Mouse (Mus musculus) cerebellum, adult 2 months (tissue): ENCODE data around the gene Wscd2. TPM values are rescaled to one million over a fixed set of nuclear protein-coding genes. Genes with fewer than 3 reads are reported as not detected.
A peak's percentile ranks its signal among the peaks of the same experiment; 100 is the strongest.

Experiments
- DNase-seq, 2 experiments: peaks; one replicate each; pipeline ENCODE4 v3.0.0; 2021
- H3K27ac ChIP-seq: fragments of 200-500 bp; 2 replicates; pipeline ENCODE4 v1.5.1; 2012; ENCODE audit warnings: low read length, control low read depth, inconsistent platforms; ENCODE audit not compliant: insufficient read depth
- H3K27me3 ChIP-seq: fragments of 200-500 bp; 2 replicates; pipeline ENCODE4 v1.6.1; 2012; ENCODE audit warnings: inconsistent platforms, mild to moderate bottlenecking, low read length, moderate library complexity; ENCODE audit not compliant: control insufficient read depth, insufficient read depth
- H3K4me1 ChIP-seq: fragments of 200-500 bp; 2 replicates; pipeline ENCODE4 v1.6.1; 2011; ENCODE audit warnings: low read length; ENCODE audit not compliant: control insufficient read depth, insufficient read depth
- H3K4me3 ChIP-seq: fragments of 200-500 bp; replicated peaks from 2 replicates; pipeline ENCODE3; 2011; ENCODE audit warnings: mild to moderate bottlenecking, low read depth, low read length, control low read depth; ENCODE audit not compliant: insufficient read depth
- CTCF ChIP-seq: fragments of 200-500 bp; IDR thresholded peaks from 2 replicates; pipeline ENCODE4 v1.5.1; 2011; ENCODE audit warnings: low read depth, mild to moderate bottlenecking, control low read depth, low read length, moderate library complexity, borderline replicate concordance; ENCODE audit not compliant: insufficient read depth
- POLR2A ChIP-seq: fragments of 200-500 bp; IDR thresholded peaks from 2 replicates; pipeline ENCODE4 v1.6.1; 2011; ENCODE audit warnings: low read length, control low read depth, borderline replicate concordance; ENCODE audit not compliant: insufficient read depth
- WGBS: fragments of 180-500 bp; shearing (Covaris S2); methylation state at CpG from one replicate; pipeline ENCODE4 v1.1.7; 2018; 5-methylcytosine and 5-hydroxymethylcytosine counted together
- polyA plus RNA-seq: library from polyadenylated mRNA; depleted of rRNA; stranded (reverse); fragments of >200 nt; gene quantifications from 2 replicates; pipeline ENCODE4 v1.2.3, GENCODE M21; 2012

Gene Wscd2
- polyA plus RNA-seq, 1 experiment: 113 TPM

- peaks cover 74% of the 10 kb centered on the region for H3K4me1 ChIP-seq
- H3K4me3 ChIP-seq: no peak overlapping the region
- peak overlapping the region; percentile 44 for H3K27ac ChIP-seq
- 19% methylated on average over 6 of the region's 6 CpGs for WGBS
- no peaks in the 10 kb centered on the region for H3K27me3 ChIP-seq
- TF ChIP-seq POLR2A: no peak
- no peak for TF ChIP-seq CTCF
- peak; percentile 72 to 80 for DNase-seq
Measured at GRCm38 (mm10) chr5:113514062-113514461, 23.9 kb downstream of the Wscd2 start.

- Histone ChIP-seq H3K4me1 (peaks cover 70% of the 10 kb centered on the region), H3K27me3 (no peaks in the 10 kb centered on the region), H3K4me3 (peak overlapping the region; percentile 11), H3K27ac (0 out of 2 replicates have a peak overlapping the region, but pooled peaks have one; percentile 6)
- DNase-seq: peak in 1 of 2 experiments; percentile 66
- TF ChIP-seq POLR2A: no peak
- TF ChIP-seq CTCF: 0 out of 2 replicates have a peak, but pooled peaks have one; percentile 13
- 15% methylated on average over 14 of the region's 14 CpGs for WGBS
Measured at GRCm38 (mm10) chr5:113516119-113516872, 26.2 kb downstream of the Wscd2 start.

- H3K4me1 ChIP-seq: peaks cover 69% of the 10 kb centered on the region
- H3K27me3 ChIP-seq: no peaks in the 10 kb centered on the region
- TF ChIP-seq POLR2A (no peak), CTCF (no peak)
- no peak for DNase-seq
- WGBS: 4% methylated on average over 14 of the region's 14 CpGs
- H3K4me3 ChIP-seq: peak overlapping the region; percentile 11
- H3K27ac ChIP-seq: no peak overlapping the region
Measured at GRCm38 (mm10) chr5:113516873-113517336, 26.8 kb downstream of the Wscd2 start.

GRCm38 (mm10) chr5:113517387-113517786 lies 27.3 kb downstream of the Wscd2 start:
- Histone ChIP-seq H3K27me3 (no peaks in the 10 kb centered on the region), H3K27ac (no peak overlapping the region), H3K4me1 (peaks cover 65% of the 10 kb centered on the region), H3K4me3 (no peak overlapping the region)
- DNase-seq: no peak
- no peak for TF ChIP-seq POLR2A
- no peak for TF ChIP-seq CTCF
- 40% methylated on average over 4 of the region's 4 CpGs for WGBS

- no peaks in the 10 kb centered on the region for H3K27me3 ChIP-seq
- DNase-seq: peak in 1 of 2 experiments; percentile 73
- 19% methylated on average over 6 of the region's 6 CpGs for WGBS
- H3K27ac ChIP-seq: 0 out of 2 replicates have a peak overlapping the region, but pooled peaks have one; percentile 46
- no peak overlapping the region for H3K4me3 ChIP-seq
- H3K4me1 ChIP-seq: peaks cover 44% of the 10 kb centered on the region
- TF ChIP-seq POLR2A: no peak
- TF ChIP-seq CTCF: no peak
Measured at GRCm38 (mm10) chr5:113521037-113521436, 30.9 kb downstream of the Wscd2 start.

GRCm38 (mm10) chr5:113538826-113539225 lies 48.7 kb downstream of the Wscd2 start:
- no peaks in the 10 kb centered on the region for H3K27me3 ChIP-seq

GRCm38 (mm10) chr5:113539438-113539837 lies 49.3 kb downstream of the Wscd2 start:
- Histone ChIP-seq H3K4me3 (no peak overlapping the region), H3K27ac (no peak overlapping the region), H3K4me1 (peaks cover 68% of the 10 kb centered on the region), H3K27me3 (no peaks in the 10 kb centered on the region)
- DNase-seq: no peak
- 58% methylated on average over 2 of the region's 2 CpGs for WGBS
- TF ChIP-seq POLR2A: no peak
- TF ChIP-seq CTCF: no peak

More at GRCm38 (mm10) chr5:113538826-113539225, 48.7 kb downstream of the Wscd2 start:
- 58% methylated on average over 1 of the region's 1 CpGs for WGBS
- no peak for TF ChIP-seq CTCF
- no peak for TF ChIP-seq POLR2A
- no peak for DNase-seq
- H3K27ac ChIP-seq: no peak overlapping the region
- H3K4me3 ChIP-seq: no peak overlapping the region
- H3K4me1 ChIP-seq: peaks cover 63% of the 10 kb centered on the region

GRCm38 (mm10) chr5:113539858-113540257 lies 49.7 kb downstream of the Wscd2 start:
- TF ChIP-seq POLR2A: no peak
- TF ChIP-seq CTCF: no peak
- no peak overlapping the region for H3K27ac ChIP-seq
- WGBS: 83% methylated on average over 7 of the region's 7 CpGs
- no peak for DNase-seq
- H3K4me3 ChIP-seq: no peak overlapping the region
- no peaks in the 10 kb centered on the region for H3K27me3 ChIP-seq
- peaks cover 72% of the 10 kb centered on the region for H3K4me1 ChIP-seq
